Mouse (Mus musculus) Patski (cell line): ENCODE results near the gene Fam57b. TPM values are rescaled to one million over a fixed set of nuclear protein-coding genes. Genes with fewer than 3 reads are reported as not detected.

Source experiments
- ATAC-seq: fragments of 100-300 bp; one replicate; pipeline ENCODE4 v1.8.0; 2021
- CTCF ChIA-PET: fragments of 350-600 bp; sonication (Branson Sonifier 250); formaldehyde crosslinking; loops from one replicate; lab custom pipeline; 2022; ENCODE audit warnings: inconsistent platforms; lab: Charles Lee
- POLR2A ChIA-PET: fragments of 350-600 bp; sonication (Branson Sonifier 250); formaldehyde crosslinking; loops from one replicate; lab custom pipeline; 2022; ENCODE audit warnings: antibody characterized with exemption, inconsistent platforms; lab: Charles Lee
- DNase-seq: peaks from one replicate; pipeline ENCODE4 v3.0.0-alpha.2; 2011; ENCODE audit warnings: low read depth, low spot score
- H3K27me3 ChIP-seq: fragments of 371-371 bp; one replicate; pipeline ENCODE4 v1.5.1; 2021
- CTCF ChIP-seq: fragments of 100-300 bp; IDR thresholded peaks from one replicate; pipeline ENCODE4 v1.5.1; 2021
- in situ Hi-C: fragments of 300-500 bp; cut with MboI; formaldehyde crosslinking; loops from 3 replicates; pipeline ENCODE4 v1.11.1; 2018; ENCODE audit warnings: low pct_unique_long_range_greater_than_20kb, mixed read lengths
- polyA plus RNA-seq: library from polyadenylated mRNA; unstranded; gene quantifications from one replicate; pipeline ENCODE4 v1.2.3, GENCODE M21; 2021

Gene Fam57b
- polyA plus RNA-seq, 1 experiment from 2014 or later: 1.3 TPM

GRCm38 (mm10) chr7:126862147-126862784, 64.8 kb downstream of the Fam57b start, which contains the start of gene Ino80e:
Gene Ino80e, minus strand, starts transcription at chr7:126862377.
- no peak for TF ChIP-seq CTCF
- peak; percentile 33 for ATAC-seq
- H3K27me3 ChIP-seq: no peaks in the 10 kb centered on the region
- in situ Hi-C loops: no loop called here
- POLR2A ChIA-PET: interaction anchor here (0.8 to 2.2 kb wide), 3 partner anchors 22 to 69 kb away, joined by 3 to 8 read pairs (median 3); partner anchors contain the start of genes Fam57b and Taok2
- peak; percentile 59 for DNase-seq
- CTCF ChIA-PET: interaction anchor here (1.3 kb wide), 1 partner anchor 9 kb away, joined by 4 read pairs; no protein-coding TSS in a partner anchor

- TF ChIP-seq CTCF: no peak
- ChIA-PET POLR2A (interaction anchor here (1.0 kb wide), 1 partner anchor 34 kb away, joined by 3 read pairs; no protein-coding TSS in a partner anchor), CTCF (interaction anchor here (1.7 kb wide), 1 partner anchor 11 kb away, joined by 4 read pairs; no protein-coding TSS in a partner anchor)
- H3K27me3 ChIP-seq: no peaks in the 10 kb centered on the region
- no peak for ATAC-seq
- in situ Hi-C loops: no loop called here
- DNase-seq: no peak
Measured at GRCm38 (mm10) chr7:126863791-126864190, 66.3 kb downstream of the Fam57b start.

GRCm38 (mm10) chr7:126867534-126867933, 70.1 kb downstream of the Fam57b start:
- DNase-seq (no peak), ATAC-seq (no peak)
- in situ Hi-C loops: no loop called here
- POLR2A ChIA-PET: no interaction called here
- H3K27me3 ChIP-seq: no peaks in the 10 kb centered on the region
- CTCF ChIA-PET: interaction anchor here (1.2 kb wide), 1 partner anchor 17 kb away, joined by 3 read pairs; the partner anchor contains the start of gene Taok2
- no peak for TF ChIP-seq CTCF

- ChIA-PET CTCF (no interaction called here), POLR2A (no interaction called here)
- in situ Hi-C loops: no loop called here
- no peaks in the 10 kb centered on the region for H3K27me3 ChIP-seq
- no peak for TF ChIP-seq CTCF
- DNase-seq (no peak), ATAC-seq (no peak)
Measured at GRCm38 (mm10) chr7:126868003-126868402, 70.5 kb downstream of the Fam57b start.

- no peak for TF ChIP-seq CTCF
- CTCF ChIA-PET: interaction anchor here (1.4 kb wide), 1 partner anchor 10 kb away, joined by 4 read pairs; no protein-coding TSS in a partner anchor
Measured at GRCm38 (mm10) chr7:126869780-126870519, 72.5 kb downstream of the Fam57b start.

GRCm38 (mm10) chr7:126870520-126870891, 73.0 kb downstream of the Fam57b start:
- CTCF ChIA-PET: no interaction called here
- POLR2A ChIA-PET: interaction anchor here (1.4 to 2.0 kb wide), 2 partner anchors 10 to 15 kb away, joined by 3 to 5 read pairs; partner anchors contain the start of gene Taok2
- in situ Hi-C loops: no loop called here
- DNase-seq: no peak
- no peaks in the 10 kb centered on the region for H3K27me3 ChIP-seq
- TF ChIP-seq CTCF: no peak
- no peak for ATAC-seq

More at GRCm38 (mm10) chr7:126869780-126870519, 72.5 kb downstream of the Fam57b start:
- DNase-seq (no peak), ATAC-seq (no peak)
- POLR2A ChIA-PET: interaction anchor here (1.4 to 2.0 kb wide), 2 partner anchors 11 to 15 kb away, joined by 3 to 5 read pairs; partner anchors contain the start of gene Taok2
- in situ Hi-C loops: no loop called here
- H3K27me3 ChIP-seq: no peaks in the 10 kb centered on the region

GRCm38 (mm10) chr7:126877239-126877638, 79.8 kb downstream of the Fam57b start:
- DNase-seq (no peak), ATAC-seq (no peak)
- TF ChIP-seq CTCF: no peak
- ChIA-PET CTCF (interaction anchor here (1.1 to 2.2 kb wide), 3 partner anchors 25 to 233 kb away, joined by 3 to 4 read pairs (median 3); no protein-coding TSS in a partner anchor), POLR2A (no interaction called here)
- in situ Hi-C loops: no loop called here
- no peaks in the 10 kb centered on the region for H3K27me3 ChIP-seq

Other genes with a start within 250 kb of the Fam57b start
- 322 TPM for gene Eif3c, start 231.3 kb upstream of the Fam57b start, polyA plus RNA-seq
- 0.94 TPM for gene Apobr, start 212.7 kb upstream of the Fam57b start, polyA plus RNA-seq
- 2.6 TPM for gene Cln3, start 211.9 kb upstream of the Fam57b start, polyA plus RNA-seq
- 0.68 TPM for gene Il27, start 202.7 kb upstream of the Fam57b start, polyA plus RNA-seq
- gene Nupr1, start 166.8 kb upstream of the Fam57b start, polyA plus RNA-seq: 138 TPM
- gene Sgf29, start 148.4 kb upstream of the Fam57b start, polyA plus RNA-seq: 21.1 TPM
- 0.62 TPM for gene Sult1a1, start 121.2 kb upstream of the Fam57b start, polyA plus RNA-seq
- gene Bola2, start 102.3 kb upstream of the Fam57b start, polyA plus RNA-seq: 102 TPM
- 14.8 TPM for gene Slx1b, start 101.9 kb upstream of the Fam57b start, polyA plus RNA-seq
- gene Coro1a, start 89.9 kb upstream of the Fam57b start, polyA plus RNA-seq: 1.3 TPM
- gene Mapk3, start 38.1 kb upstream of the Fam57b start, polyA plus RNA-seq: 122 TPM
- gene Gdpd3, start 31.3 kb upstream of the Fam57b start, polyA plus RNA-seq: 3.0 TPM
- gene Ypel3, start 20.7 kb upstream of the Fam57b start, polyA plus RNA-seq: 109 TPM
- gene Tbx6, start 16.2 kb upstream of the Fam57b start, polyA plus RNA-seq: 0.49 TPM
- 94.3 TPM for gene Ppp4c, start 5.2 kb upstream of the Fam57b start, polyA plus RNA-seq
- not detected for gene 4930451I11Rik, start 34.0 kb downstream of the Fam57b start, polyA plus RNA-seq
- not detected for gene Doc2a, start 49.7 kb downstream of the Fam57b start, polyA plus RNA-seq
- 58.5 TPM for gene Hirip3, start 64.3 kb downstream of the Fam57b start, polyA plus RNA-seq
- 67.7 TPM for gene Ino80e, start 64.7 kb downstream of the Fam57b start, polyA plus RNA-seq
- gene Taok2, start 87.0 kb downstream of the Fam57b start, polyA plus RNA-seq: 66.0 TPM
- 48.0 TPM for gene Tmem219, start 125.2 kb downstream of the Fam57b start, polyA plus RNA-seq
- 14.0 TPM for gene Kctd13, start 131.2 kb downstream of the Fam57b start, polyA plus RNA-seq
- not detected for gene Asphd1, start 151.9 kb downstream of the Fam57b start, polyA plus RNA-seq
- gene Sez6l2, start 152.9 kb downstream of the Fam57b start, polyA plus RNA-seq: 0.08 TPM
- gene Cdipt, start 178.2 kb downstream of the Fam57b start, polyA plus RNA-seq: 143 TPM
- 1.3 TPM for gene Cdiptos, start 178.4 kb downstream of the Fam57b start, polyA plus RNA-seq
- gene Mvp, start 217.0 kb downstream of the Fam57b start, polyA plus RNA-seq: 104 TPM
- gene Pagr1b, start 218.8 kb downstream of the Fam57b start, polyA plus RNA-seq: 0.33 TPM
- gene Pagr1a, start 219.7 kb downstream of the Fam57b start, polyA plus RNA-seq: 17.5 TPM
- 39.5 TPM for gene Gm42742, start 223.4 kb downstream of the Fam57b start, polyA plus RNA-seq
- 0.36 TPM for gene Prrt2, start 223.5 kb downstream of the Fam57b start, polyA plus RNA-seq
- 139 TPM for gene Maz, start 229.4 kb downstream of the Fam57b start, polyA plus RNA-seq
- 47.3 TPM for gene Kif22, start 244.8 kb downstream of the Fam57b start, polyA plus RNA-seq